Mouse (Mus musculus) hindbrain, embryonic 14.5 days (tissue): ENCODE measurements around the gene Ccl27a. TPM values are rescaled to one million over a fixed set of nuclear protein-coding genes. Genes with fewer than 3 reads are reported as not detected.
"Not testable (repeated sequence)": the region's sequence is repeated elsewhere in the genome, so short reads cannot be mapped to it uniquely, and the experiment has no call there.

ENCODE experiments used
- ATAC-seq: fragments of 200-750 bp; cut with Nextera tagmentation; 2 replicates; pipeline ENCODE4 v1.8.0; 2017; ENCODE audit warnings: moderate number of reproducible peaks, mild to moderate bottlenecking, moderate TSS enrichment, moderate library complexity; ENCODE audit not compliant: low FRiP score
- DNase-seq: peaks from one replicate; pipeline ENCODE4 v3.0.0-alpha.2; 2015; ENCODE audit warnings: low spot score
- H3K27ac ChIP-seq: fragments of 300-500 bp; sonication (generic); 2 replicates; pipeline ENCODE4 v1.5.1; 2014; ENCODE audit warnings: mild to moderate bottlenecking, moderate library complexity
- H3K27me3 ChIP-seq: fragments of 300-500 bp; sonication (generic); 2 replicates; pipeline ENCODE4 v1.6.1; 2014; ENCODE audit warnings: mild to moderate bottlenecking, low read length, mixed read lengths; ENCODE audit not compliant: control insufficient read depth, insufficient read depth
- H3K36me3 ChIP-seq: fragments of 300-500 bp; sonication (generic); replicated peaks from 2 replicates; pipeline ENCODE4 v1.6.1; 2014; ENCODE audit not compliant: control insufficient read depth, insufficient read depth
- H3K4me1 ChIP-seq: fragments of 300-500 bp; sonication (generic); replicated peaks from 2 replicates; pipeline ENCODE4 v1.6.1; 2014; ENCODE audit warnings: antibody characterized with exemption, low read length, mixed read lengths; ENCODE audit not compliant: control insufficient read depth, insufficient read depth
- H3K4me2 ChIP-seq: fragments of 300-500 bp; sonication (generic); replicated peaks from 2 replicates; pipeline ENCODE4 v1.6.1; 2014; ENCODE audit warnings: mild to moderate bottlenecking, moderate library complexity
- H3K4me3 ChIP-seq: fragments of 300-500 bp; sonication (generic); replicated peaks from 2 replicates; pipeline ENCODE4 v1.5.1; 2014; ENCODE audit warnings: mild to moderate bottlenecking, low read length
- H3K9ac ChIP-seq: fragments of 300-500 bp; sonication (generic); 2 replicates; pipeline ENCODE4 v1.6.1; 2014
- H3K9me3 ChIP-seq: fragments of 300-500 bp; sonication (generic); 2 replicates; pipeline ENCODE4 v1.6.1; 2016; ENCODE audit warnings: low read length; ENCODE audit not compliant: control insufficient read depth
- WGBS: fragments of 180-500 bp; shearing (Covaris S2); extraction: QIAGEN DNeasy Blood & Tissue Kit; methylation state at CpG from one replicate; pipeline ENCODE4 v1.1.7; 2014; 5-methylcytosine and 5-hydroxymethylcytosine counted together
- polyA plus RNA-seq: library from polyadenylated mRNA; unstranded; fragments of >200 nt; fragmentation: Nextera tagmentation; extraction: Ambion mirVana; gene quantifications from 2 replicates; pipeline ENCODE4 v1.2.1, GENCODE M21; 2014

Gene Ccl27a
- polyA plus RNA-seq, 1 experiment from 2014 or later, result 269 TPM

DNA sequence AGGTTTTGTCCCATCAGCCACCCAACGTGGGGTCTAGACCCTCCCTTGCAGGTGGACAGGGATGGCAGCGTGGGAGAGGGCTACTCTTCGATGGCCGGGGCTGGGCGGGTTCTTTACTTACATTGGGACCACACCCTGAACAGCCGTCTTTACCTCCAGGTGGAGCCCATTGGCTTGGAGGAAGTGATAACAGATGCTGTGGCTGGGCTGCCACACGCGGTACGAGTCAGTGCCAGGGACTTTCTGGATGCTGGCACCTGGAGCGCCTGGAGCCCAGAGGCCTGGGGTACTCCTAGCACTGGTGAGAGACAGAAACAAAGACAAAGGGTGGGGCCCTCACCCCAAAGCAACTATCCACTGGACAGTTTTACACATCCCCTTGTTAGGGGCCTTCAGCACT is 6.7 kb downstream of the Ccl27a start:
- WGBS, result 88% methylated on average over 10 of the region's 10 CpGs
- not testable (repeated sequence) for H3K27ac ChIP-seq, H3K4me1 ChIP-seq, H3K27me3 ChIP-seq, H3K4me3 ChIP-seq, DNase-seq, H3K9me3 ChIP-seq, H3K4me2 ChIP-seq, H3K9ac ChIP-seq, ATAC-seq
- peaks cover 13% of the 10 kb centered on the region; the same call in 1 of the 2 replicates for H3K36me3 ChIP-seq

DNA sequence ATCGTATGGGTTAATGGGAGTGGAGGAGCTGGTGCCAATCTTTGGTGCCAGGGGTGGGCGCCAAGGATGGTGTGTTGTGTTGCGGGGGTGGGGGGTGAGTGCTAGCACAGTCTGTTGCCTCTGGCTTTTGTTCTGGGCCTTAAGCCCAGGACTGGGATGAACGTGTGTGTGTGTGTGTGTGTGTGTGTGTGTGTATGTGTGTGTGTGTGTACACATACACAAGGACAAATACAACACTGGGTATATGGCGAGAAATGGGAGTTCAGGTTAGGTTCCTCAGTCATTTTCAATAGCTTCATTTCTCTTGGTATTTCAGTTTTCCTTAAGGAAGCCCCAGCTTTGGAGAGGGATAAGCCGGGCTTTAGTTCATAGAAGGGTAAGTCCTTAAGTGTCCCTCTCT is 10.9 kb downstream of the Ccl27a start:
- Histone ChIP-seq H3K36me3 (peaks cover 14% of the 10 kb centered on the region), H3K4me1 (peaks cover 22% of the 10 kb centered on the region)
- H3K27me3 ChIP-seq, H3K9me3 ChIP-seq, H3K9ac ChIP-seq, ATAC-seq, H3K4me3 ChIP-seq, H3K27ac ChIP-seq, H3K4me2 ChIP-seq: not testable (repeated sequence)
- DNase-seq, result peak; percentile 19
- WGBS, result 78% methylated on average over 4 of the region's 6 CpGs

DNA sequence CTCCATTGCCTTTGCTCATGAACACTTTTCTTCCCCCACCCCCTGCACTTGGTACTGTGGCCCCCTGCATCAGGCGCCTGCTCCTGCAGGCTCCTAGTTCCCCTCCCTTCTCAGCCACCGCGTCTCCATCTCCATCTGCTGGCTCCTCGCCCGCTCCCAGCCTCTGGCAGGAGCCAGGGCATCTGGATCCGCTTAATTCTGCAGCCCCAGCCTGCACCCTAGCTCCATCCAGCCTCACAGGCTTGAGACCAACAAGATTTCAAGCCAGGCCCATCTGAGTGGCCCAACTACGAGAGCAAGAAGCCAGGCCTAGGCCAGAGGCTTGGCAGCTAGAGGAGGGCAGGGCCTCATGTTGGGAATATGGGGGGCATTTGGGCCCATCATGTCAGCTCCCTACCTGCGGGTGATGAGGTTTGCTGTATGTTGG is 11.3 kb downstream of the Ccl27a start:
- DNase-seq (peak; percentile 23), ATAC-seq (peak; percentile 51)
- 43% methylated on average over 8 of the region's 8 CpGs for WGBS
- H3K27me3 ChIP-seq, H3K4me3 ChIP-seq, H3K9me3 ChIP-seq: not testable (repeated sequence)
- Histone ChIP-seq H3K4me1 (peaks cover 22% of the 10 kb centered on the region), H3K4me2 (0 out of 2 replicates have a peak overlapping the region, but pooled peaks have one; percentile 15), H3K36me3 (peaks cover 13% of the 10 kb centered on the region), H3K27ac (peak overlapping the region; percentile 53; the same call in 1 of the 2 replicates), H3K9ac (peak overlapping the region; percentile 24; the same call in 1 of the 2 replicates)

DNA sequence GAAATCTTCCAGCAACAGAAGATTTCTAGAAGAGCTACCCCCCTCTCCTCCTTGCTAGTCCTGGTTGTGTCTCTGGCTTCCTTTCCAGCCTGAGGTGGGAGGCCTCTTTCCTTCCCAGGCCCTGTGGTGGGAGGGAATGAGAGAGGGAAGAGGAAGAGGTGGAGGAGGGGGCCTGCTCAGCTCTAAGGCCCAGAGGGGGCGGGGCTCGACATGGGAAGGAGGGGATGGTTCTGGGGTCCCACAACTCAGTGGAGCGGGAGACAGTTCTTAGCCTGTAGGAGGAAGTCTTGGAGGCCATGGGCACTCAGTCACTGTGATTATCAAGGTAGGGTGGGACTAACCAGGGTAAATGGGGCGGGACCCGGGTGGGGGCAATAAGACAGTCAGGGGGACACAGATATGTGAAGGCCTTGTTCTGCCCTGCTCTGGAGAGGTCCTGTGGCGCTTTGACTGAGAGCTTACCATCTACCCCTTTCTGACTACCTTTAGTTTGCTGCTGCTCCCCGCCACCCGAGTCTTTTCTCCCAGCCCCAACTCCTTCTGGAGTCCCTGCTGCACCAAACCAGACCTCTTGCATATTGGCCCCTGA is 11.9 kb downstream of the Ccl27a start:
- Histone ChIP-seq H3K36me3 (peaks cover 13% of the 10 kb centered on the region), H3K4me1 (peaks cover 22% of the 10 kb centered on the region), H3K4me3 (no peak overlapping the region), H3K27ac (peak overlapping the region; percentile 53; the same call in 1 of the 2 replicates), H3K4me2 (0 out of 2 replicates have a peak overlapping the region, but pooled peaks have one; percentile 15), H3K9ac (peak overlapping the region; percentile 37; the same call in 1 of the 2 replicates), H3K27me3 (no peaks in the 10 kb centered on the region), H3K9me3 (no peaks in the 10 kb centered on the region)
- ATAC-seq, result peak; percentile 19; the same call in 1 of the 2 replicates
- peak; percentile 24 for DNase-seq
- WGBS, result 46% methylated on average over 8 of the region's 8 CpGs

DNA sequence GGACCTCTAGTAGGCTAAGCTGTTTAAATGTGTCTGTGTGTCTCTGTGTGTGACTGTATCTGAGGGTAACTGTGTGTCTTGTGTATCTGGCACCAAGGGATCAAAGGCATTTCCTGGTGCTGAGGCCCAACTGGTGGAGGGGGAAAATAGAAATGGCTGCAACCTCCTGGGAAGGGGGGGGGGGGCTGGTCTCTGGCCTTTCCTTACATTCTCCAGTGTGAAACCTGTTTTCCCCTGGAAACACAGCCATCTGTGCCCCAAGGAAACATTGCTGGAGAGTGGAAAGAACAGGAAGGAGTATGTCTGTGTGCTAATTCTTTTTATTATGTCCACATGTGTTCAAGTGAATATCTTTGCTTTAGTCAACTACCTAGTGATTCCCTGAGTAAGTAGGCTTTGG is 12.4 kb downstream of the Ccl27a start:
- no peak for ATAC-seq
- 0 out of 2 replicates have a peak overlapping the region, but pooled peaks have one; percentile 28 for H3K4me3 ChIP-seq
- peak overlapping the region; percentile 37; the same call in 1 of the 2 replicates for H3K9ac ChIP-seq
- peaks cover 13% of the 10 kb centered on the region for H3K36me3 ChIP-seq
- H3K9me3 ChIP-seq, result no peaks in the 10 kb centered on the region
- peaks cover 22% of the 10 kb centered on the region for H3K4me1 ChIP-seq
- no peak for DNase-seq
- H3K4me2 ChIP-seq, result peak overlapping the region; percentile 46
- H3K27ac ChIP-seq, result no peak overlapping the region
- H3K27me3 ChIP-seq, result no peaks in the 10 kb centered on the region

DNA sequence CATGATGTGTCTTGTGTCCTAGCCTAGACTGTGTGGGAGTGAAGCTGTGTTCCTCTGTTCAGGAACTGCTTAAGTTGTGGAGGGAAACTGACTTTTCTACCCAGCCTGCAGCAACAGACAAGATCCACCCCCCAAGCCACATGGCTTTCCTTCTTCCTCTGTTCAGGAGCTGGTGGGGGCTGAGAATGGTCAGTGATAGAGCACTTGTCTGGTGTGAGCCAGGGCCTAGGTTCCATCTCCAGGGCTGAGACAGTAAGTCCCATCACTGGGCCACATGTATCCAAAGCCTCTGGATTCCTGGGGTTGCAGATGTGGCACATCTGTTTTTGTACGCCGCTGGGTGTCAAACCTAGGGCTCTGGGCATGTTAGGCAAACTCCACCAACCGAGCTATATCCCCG is 13.1 kb downstream of the Ccl27a start:
- H3K9me3 ChIP-seq, result no peaks in the 10 kb centered on the region
- peak overlapping the region; percentile 46 for H3K4me2 ChIP-seq
- 86% methylated on average over 4 of the region's 4 CpGs for WGBS
- peak overlapping the region; percentile 37 for H3K9ac ChIP-seq
- ATAC-seq (no peak), DNase-seq (peak; percentile 18)
- H3K4me1 ChIP-seq, result peaks cover 28% of the 10 kb centered on the region
- peaks cover 9% of the 10 kb centered on the region for H3K36me3 ChIP-seq
- H3K27ac ChIP-seq, result peak overlapping the region; percentile 27; the same call in 1 of the 2 replicates
- H3K4me3 ChIP-seq, result peak overlapping the region; percentile 28
- no peaks in the 10 kb centered on the region for H3K27me3 ChIP-seq

DNA sequence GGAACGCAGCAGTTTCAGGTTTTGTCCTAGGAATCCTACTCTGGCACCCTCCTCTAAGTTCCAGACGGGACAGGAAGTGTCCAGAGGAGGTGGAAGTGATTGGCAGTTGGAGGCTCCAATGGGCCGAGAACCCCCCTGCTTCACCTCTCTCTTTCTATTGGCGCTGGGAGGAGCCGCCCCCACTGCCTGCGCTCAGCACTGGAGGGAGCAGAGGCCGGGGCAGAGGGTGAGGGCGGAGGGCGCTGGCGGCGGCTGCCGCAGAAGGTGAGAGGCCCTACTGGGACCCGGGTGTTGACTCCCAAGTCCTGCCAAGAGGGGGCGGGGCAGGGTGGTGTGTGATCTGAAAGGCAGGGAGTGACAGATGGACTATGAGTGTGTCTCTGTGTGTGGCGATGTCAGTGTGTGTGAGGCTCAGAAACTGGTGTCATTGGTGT is 13.7 kb downstream of the Ccl27a start:
- peak overlapping the region; percentile 46 for H3K4me2 ChIP-seq
- 0% methylated on average over 15 of the region's 15 CpGs for WGBS
- H3K9me3 ChIP-seq, result no peaks in the 10 kb centered on the region
- peaks cover 4% of the 10 kb centered on the region for H3K36me3 ChIP-seq
- peaks cover 28% of the 10 kb centered on the region for H3K4me1 ChIP-seq
- H3K4me3 ChIP-seq, result peak overlapping the region; percentile 28
- H3K27ac ChIP-seq, result peak overlapping the region; percentile 27
- no peaks in the 10 kb centered on the region for H3K27me3 ChIP-seq
- peak overlapping the region; percentile 37 for H3K9ac ChIP-seq
- ATAC-seq (peak; percentile 68), DNase-seq (peak; percentile 74)

DNA sequence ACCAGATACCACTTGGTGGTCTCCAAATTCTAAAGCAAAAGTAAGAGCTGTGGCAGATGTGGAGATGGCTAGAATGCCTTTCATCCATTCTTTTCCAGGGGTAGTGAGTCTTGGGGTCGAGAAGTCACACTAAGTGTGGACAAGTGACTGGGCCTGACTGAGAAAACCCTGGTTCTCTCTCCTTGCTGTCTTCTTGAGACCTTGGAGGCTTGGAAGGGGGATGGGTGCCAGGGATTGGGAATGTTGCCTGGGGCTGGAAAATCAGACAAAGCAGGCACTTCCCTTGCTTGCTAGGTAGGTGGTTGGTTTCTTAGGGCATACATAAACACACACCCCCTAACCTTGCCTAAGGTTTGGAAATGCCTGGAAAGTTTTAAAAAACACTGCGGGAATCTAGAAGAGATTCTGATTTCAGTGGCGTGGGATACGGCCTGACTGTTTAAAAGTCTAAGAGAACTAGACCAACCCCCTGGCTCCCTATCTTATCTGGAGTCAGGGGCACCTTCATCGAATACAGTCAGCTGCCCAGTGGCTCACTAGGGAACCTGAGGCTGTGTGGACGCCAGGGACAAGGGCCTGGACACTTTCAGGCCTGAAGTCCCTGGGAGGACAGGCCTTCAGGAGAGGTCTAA is 14.3 kb downstream of the Ccl27a start:
- 44% methylated on average over 6 of the region's 6 CpGs for WGBS
- no peak for DNase-seq
- Histone ChIP-seq H3K36me3 (peaks cover 4% of the 10 kb centered on the region), H3K4me2 (peak overlapping the region; percentile 46), H3K27ac (peak overlapping the region; percentile 27; the same call in 1 of the 2 replicates), H3K27me3 (no peaks in the 10 kb centered on the region), H3K9me3 (no peaks in the 10 kb centered on the region), H3K4me1 (peaks cover 29% of the 10 kb centered on the region), H3K9ac (peak overlapping the region; percentile 37; the same call in 1 of the 2 replicates), H3K4me3 (peak overlapping the region; percentile 28)
- no peak for ATAC-seq

DNA sequence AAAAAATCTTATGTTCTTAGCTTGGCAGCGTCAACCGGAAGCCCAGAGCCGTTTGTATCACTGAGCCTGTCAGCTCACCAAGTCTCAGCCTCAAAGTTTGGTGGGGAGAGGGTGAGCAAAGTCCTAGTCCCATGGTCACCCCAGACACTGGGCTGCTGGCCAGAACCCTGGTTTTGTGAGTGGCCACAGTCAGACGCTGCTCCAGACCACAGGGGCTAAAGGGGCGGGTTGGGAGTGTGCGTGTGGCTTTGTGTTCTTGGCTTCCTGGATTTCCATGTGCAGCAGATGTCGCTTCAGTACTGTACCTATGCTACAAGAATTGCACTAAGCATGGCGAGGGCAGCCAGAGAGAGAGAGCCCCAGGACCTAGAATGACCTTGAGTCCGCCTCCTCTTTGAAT is 14.8 kb downstream of the Ccl27a start:
- Histone ChIP-seq H3K36me3 (peaks cover 4% of the 10 kb centered on the region), H3K9ac (no peak overlapping the region), H3K27ac (no peak overlapping the region), H3K27me3 (no peaks in the 10 kb centered on the region), H3K4me1 (peaks cover 32% of the 10 kb centered on the region), H3K9me3 (no peaks in the 10 kb centered on the region), H3K4me2 (no peak overlapping the region), H3K4me3 (no peak overlapping the region)
- ATAC-seq (no peak), DNase-seq (no peak)
- 89% methylated on average over 9 of the region's 9 CpGs for WGBS
